Mouse (Mus musculus): ENCODE results near the gene Mgat4d. TPM values are rescaled to one million over a fixed set of nuclear protein-coding genes. Genes with fewer than 3 reads are reported as not detected.

Mgat4d gene
- polyA plus RNA-seq, 1 experiment from 2014 or later, result not detected

- H3K4me2 ChIP-seq (ENCODE audit: low read length), result no peak overlapping the region
- H3K4me3 ChIP-seq (replicated peaks; ENCODE audit: low read depth, low read length), result no peak overlapping the region
- H3K27me3 ChIP-seq (ENCODE audit: control insufficient read depth, insufficient read depth, low read length), result no peaks in the 10 kb centered on the region
- no peak overlapping the region for H3K9ac ChIP-seq (replicated peaks; ENCODE audit: low read length)
- WGBS, result 93% methylated on average over 5 of the region's 5 CpGs
- peaks cover 37% of the 10 kb centered on the region for H3K36me3 ChIP-seq (ENCODE audit: control insufficient read depth, insufficient read depth, low read length)
- H3K27ac ChIP-seq (replicated peaks; ENCODE audit: low read depth, low read length), result no peak overlapping the region
- ATAC-seq (ENCODE audit: low FRiP score, low TSS enrichment), result no peak
- no peak for DNase-seq
- H3K4me1 ChIP-seq (ENCODE audit: control insufficient read depth, insufficient read depth, low read length), result no peaks in the 10 kb centered on the region
- no peaks in the 10 kb centered on the region for H3K9me3 ChIP-seq (ENCODE audit: control insufficient read depth, low read length)
Measured at GRCm38 (mm10) chr8:83327889-83328288, 20.4 kb upstream of the Mgat4d start.

GRCm38 (mm10) chr8:83331567-83331898 is 16.7 kb upstream of the Mgat4d start:
- 9% methylated on average over 7 of the region's 7 CpGs for WGBS
- Histone ChIP-seq H3K36me3 (ENCODE audit: control insufficient read depth, insufficient read depth, low read length) (peaks cover 25% of the 10 kb centered on the region), H3K4me1 (ENCODE audit: control insufficient read depth, insufficient read depth, low read length) (no peaks in the 10 kb centered on the region), H3K9ac (replicated peaks; ENCODE audit: low read length) (peak overlapping the region; percentile 80), H3K9me3 (ENCODE audit: control insufficient read depth, low read length) (no peaks in the 10 kb centered on the region), H3K27ac (replicated peaks; ENCODE audit: low read depth, low read length) (peak overlapping the region; percentile 79), H3K4me2 (ENCODE audit: low read length) (peak overlapping the region; percentile 85), H3K27me3 (ENCODE audit: control insufficient read depth, insufficient read depth, low read length) (no peaks in the 10 kb centered on the region), H3K4me3 (replicated peaks; ENCODE audit: low read depth, low read length) (peak overlapping the region; percentile 85)
- no peak for ATAC-seq (ENCODE audit: low FRiP score, low TSS enrichment)
- peak; percentile 60 for DNase-seq

GRCm38 (mm10) chr8:83331899-83332697 is 16.2 kb upstream of the Mgat4d start, which contains the start of gene Elmod2:
Gene Elmod2, minus strand, starts transcription at chr8:83332486.
- peak within 1 kb of the TSS; percentile 79 for H3K27ac ChIP-seq (replicated peaks; ENCODE audit: low read depth, low read length)
- peak within 1 kb of the TSS; percentile 80 for H3K9ac ChIP-seq (replicated peaks; ENCODE audit: low read length)
- DNase-seq (peak; percentile 100), ATAC-seq (ENCODE audit: low FRiP score, low TSS enrichment) (peak; percentile 99)
- no peaks in the 10 kb centered on the region for H3K4me1 ChIP-seq (ENCODE audit: control insufficient read depth, insufficient read depth, low read length)
- no peaks in the 10 kb centered on the region for H3K9me3 ChIP-seq (ENCODE audit: control insufficient read depth, low read length)
- H3K36me3 ChIP-seq (ENCODE audit: control insufficient read depth, insufficient read depth, low read length), result peaks cover 21% of the 10 kb centered on the region
- under 1% methylated on average over 85 of the region's 85 CpGs for WGBS
- H3K4me3 ChIP-seq (replicated peaks; ENCODE audit: low read depth, low read length), result peak within 1 kb of the TSS; percentile 85
- peak within 1 kb of the TSS; percentile 85 for H3K4me2 ChIP-seq (ENCODE audit: low read length)
- H3K27me3 ChIP-seq (ENCODE audit: control insufficient read depth, insufficient read depth, low read length), result no peaks in the 10 kb centered on the region

DNA sequence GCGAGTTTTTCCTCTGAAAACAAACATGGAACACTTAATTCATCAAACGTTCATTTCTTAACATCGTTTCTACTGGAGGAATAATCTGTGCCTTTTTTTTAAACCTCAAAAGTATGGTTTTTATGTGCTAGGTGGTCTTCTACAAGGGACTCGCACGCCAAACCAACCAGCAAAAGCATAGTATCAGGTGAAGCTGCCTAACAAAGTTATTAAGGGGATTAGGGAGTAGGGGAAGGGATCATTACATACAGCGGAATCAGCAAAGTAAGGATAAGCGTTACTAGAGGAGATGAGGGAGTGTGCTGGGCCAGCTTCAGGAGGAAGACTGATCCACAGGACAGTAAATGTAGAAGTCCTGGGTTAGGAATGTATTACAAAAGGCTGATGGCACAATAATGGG is 15.4 kb upstream of the Mgat4d start:
- WGBS, result 9% methylated on average over 7 of the region's 7 CpGs
- Histone ChIP-seq H3K9ac (replicated peaks; ENCODE audit: low read length) (no peak overlapping the region), H3K27me3 (ENCODE audit: control insufficient read depth, insufficient read depth, low read length) (no peaks in the 10 kb centered on the region), H3K9me3 (ENCODE audit: control insufficient read depth, low read length) (no peaks in the 10 kb centered on the region), H3K27ac (replicated peaks; ENCODE audit: low read depth, low read length) (no peak overlapping the region), H3K4me1 (ENCODE audit: control insufficient read depth, insufficient read depth, low read length) (no peaks in the 10 kb centered on the region), H3K4me3 (replicated peaks; ENCODE audit: low read depth, low read length) (peak overlapping the region; percentile 85), H3K4me2 (ENCODE audit: low read length) (peak overlapping the region; percentile 85), H3K36me3 (ENCODE audit: control insufficient read depth, insufficient read depth, low read length) (peaks cover 14% of the 10 kb centered on the region)
- ATAC-seq (ENCODE audit: low FRiP score, low TSS enrichment), result no peak
- no peak for DNase-seq

- DNase-seq (no peak), ATAC-seq (ENCODE audit: low FRiP score, low TSS enrichment) (no peak)
- WGBS, result 83% methylated on average over 3 of the region's 3 CpGs
- no peak overlapping the region for H3K27ac ChIP-seq (replicated peaks; ENCODE audit: low read depth, low read length)
- no peaks in the 10 kb centered on the region for H3K36me3 ChIP-seq (ENCODE audit: control insufficient read depth, insufficient read depth, low read length)
- H3K9ac ChIP-seq (replicated peaks; ENCODE audit: low read length), result no peak overlapping the region
- no peaks in the 10 kb centered on the region for H3K4me1 ChIP-seq (ENCODE audit: control insufficient read depth, insufficient read depth, low read length)
- no peaks in the 10 kb centered on the region for H3K9me3 ChIP-seq (ENCODE audit: control insufficient read depth, low read length)
- H3K4me3 ChIP-seq (replicated peaks; ENCODE audit: low read depth, low read length), result no peak overlapping the region
- H3K4me2 ChIP-seq (ENCODE audit: low read length), result no peak overlapping the region
- H3K27me3 ChIP-seq (ENCODE audit: control insufficient read depth, insufficient read depth, low read length), result no peaks in the 10 kb centered on the region
Measured at GRCm38 (mm10) chr8:83342076-83342475, 6.2 kb upstream of the Mgat4d start.

DNA sequence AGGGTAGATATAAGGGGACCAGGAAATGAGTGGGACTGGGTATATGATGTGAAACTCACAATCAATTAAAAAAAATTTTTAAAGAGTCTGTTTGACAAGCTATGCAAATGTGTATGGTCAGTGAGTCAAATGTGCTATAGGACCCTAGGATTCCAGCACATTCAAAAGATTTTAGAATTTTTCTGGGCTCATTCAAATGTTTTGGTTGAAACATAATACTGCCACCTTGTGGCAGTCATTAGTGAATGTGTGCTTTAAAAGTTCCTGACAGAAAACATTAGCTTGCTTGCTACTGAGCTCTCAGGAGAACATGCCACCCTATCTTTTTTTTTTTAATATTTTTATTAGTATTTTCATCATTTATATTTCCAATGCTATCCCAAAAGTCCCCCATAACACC is 5.6 kb upstream of the Mgat4d start:
- no peaks in the 10 kb centered on the region for H3K9me3 ChIP-seq (ENCODE audit: control insufficient read depth, low read length)
- no peak overlapping the region for H3K4me2 ChIP-seq (ENCODE audit: low read length)
- H3K27ac ChIP-seq (replicated peaks; ENCODE audit: low read depth, low read length), result no peak overlapping the region
- DNase-seq, result peak; percentile 80
- no peaks in the 10 kb centered on the region for H3K4me1 ChIP-seq (ENCODE audit: control insufficient read depth, insufficient read depth, low read length)
- ATAC-seq (ENCODE audit: low FRiP score, low TSS enrichment), result no peak
- no peak overlapping the region for H3K9ac ChIP-seq (replicated peaks; ENCODE audit: low read length)
- no peak overlapping the region for H3K4me3 ChIP-seq (replicated peaks; ENCODE audit: low read depth, low read length)
- no peaks in the 10 kb centered on the region for H3K36me3 ChIP-seq (ENCODE audit: control insufficient read depth, insufficient read depth, low read length)
- no peaks in the 10 kb centered on the region for H3K27me3 ChIP-seq (ENCODE audit: control insufficient read depth, insufficient read depth, low read length)

DNA sequence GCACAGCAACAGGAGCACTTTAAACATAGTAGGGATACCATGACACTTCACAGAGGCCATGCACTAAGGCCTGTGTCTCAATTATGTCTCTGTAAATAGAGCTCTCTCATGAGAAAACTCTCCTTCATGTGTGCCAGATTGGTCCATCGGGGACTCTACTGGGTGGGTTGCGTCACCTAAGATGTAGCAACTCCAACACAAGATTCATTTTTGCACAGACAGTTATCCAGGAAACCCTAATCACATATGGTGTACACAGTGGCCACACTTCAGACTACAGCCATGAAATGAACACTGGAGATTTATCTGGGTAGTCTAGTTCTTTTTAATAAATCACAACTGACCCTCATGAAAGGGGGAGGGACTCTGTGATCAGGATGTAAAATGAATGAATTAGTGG is 3.0 kb downstream of the Mgat4d start:
- WGBS, result 98% methylated on average over 2 of the region's 2 CpGs
- no peak overlapping the region for H3K4me2 ChIP-seq (ENCODE audit: low read length)
- no peak overlapping the region for H3K9ac ChIP-seq (replicated peaks; ENCODE audit: low read length)
- no peak overlapping the region for H3K27ac ChIP-seq (replicated peaks; ENCODE audit: low read depth, low read length)
- no peak for ATAC-seq (ENCODE audit: low FRiP score, low TSS enrichment)
- H3K9me3 ChIP-seq (ENCODE audit: control insufficient read depth, low read length), result no peaks in the 10 kb centered on the region
- H3K4me3 ChIP-seq (replicated peaks; ENCODE audit: low read depth, low read length), result no peak overlapping the region
- no peaks in the 10 kb centered on the region for H3K36me3 ChIP-seq (ENCODE audit: control insufficient read depth, insufficient read depth, low read length)
- H3K27me3 ChIP-seq (ENCODE audit: control insufficient read depth, insufficient read depth, low read length), result no peaks in the 10 kb centered on the region
- H3K4me1 ChIP-seq (ENCODE audit: control insufficient read depth, insufficient read depth, low read length), result no peaks in the 10 kb centered on the region
- no peak for DNase-seq

GRCm38 (mm10) chr8:83363156-83363769 is 15.0 kb downstream of the Mgat4d start:
- Histone ChIP-seq H3K4me2 (ENCODE audit: low read length) (no peak overlapping the region), H3K27ac (replicated peaks; ENCODE audit: low read depth, low read length) (no peak overlapping the region), H3K36me3 (ENCODE audit: control insufficient read depth, insufficient read depth, low read length) (no peaks in the 10 kb centered on the region), H3K4me3 (replicated peaks; ENCODE audit: low read depth, low read length) (no peak overlapping the region), H3K9me3 (ENCODE audit: control insufficient read depth, low read length) (no peaks in the 10 kb centered on the region), H3K9ac (replicated peaks; ENCODE audit: low read length) (no peak overlapping the region), H3K27me3 (ENCODE audit: control insufficient read depth, insufficient read depth, low read length) (no peaks in the 10 kb centered on the region), H3K4me1 (ENCODE audit: control insufficient read depth, insufficient read depth, low read length) (no peaks in the 10 kb centered on the region)
- 81% methylated on average over 7 of the region's 7 CpGs for WGBS
- ATAC-seq (ENCODE audit: low FRiP score, low TSS enrichment) (no peak), DNase-seq (no peak)

DNA sequence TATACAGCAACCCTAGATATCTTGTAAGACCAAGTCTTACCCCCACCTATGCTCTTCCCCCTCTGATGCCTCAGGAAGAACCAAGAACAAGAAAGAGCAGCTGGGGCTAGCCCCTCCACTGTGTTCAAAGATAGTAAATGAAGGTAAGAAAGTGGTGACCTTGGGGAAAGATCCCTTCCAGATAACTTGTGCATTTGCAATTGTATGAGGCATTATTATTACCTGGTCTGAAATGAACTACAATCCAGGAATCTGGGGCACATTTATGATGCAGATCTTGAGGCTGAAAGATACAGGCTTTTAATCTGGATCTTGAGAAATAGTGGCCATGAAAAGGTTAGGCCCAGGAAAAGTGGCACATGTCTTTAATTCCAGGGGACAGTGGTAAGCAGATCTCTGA is 29.0 kb downstream of the Mgat4d start:
- DNase-seq (no peak), ATAC-seq (ENCODE audit: low FRiP score, low TSS enrichment) (no peak)
- Histone ChIP-seq H3K27ac (replicated peaks; ENCODE audit: low read depth, low read length) (no peak overlapping the region), H3K9ac (replicated peaks; ENCODE audit: low read length) (no peak overlapping the region), H3K27me3 (ENCODE audit: control insufficient read depth, insufficient read depth, low read length) (no peaks in the 10 kb centered on the region), H3K36me3 (ENCODE audit: control insufficient read depth, insufficient read depth, low read length) (no peaks in the 10 kb centered on the region), H3K4me2 (ENCODE audit: low read length) (no peak overlapping the region), H3K9me3 (ENCODE audit: control insufficient read depth, low read length) (no peaks in the 10 kb centered on the region), H3K4me1 (ENCODE audit: control insufficient read depth, insufficient read depth, low read length) (no peaks in the 10 kb centered on the region), H3K4me3 (replicated peaks; ENCODE audit: low read depth, low read length) (no peak overlapping the region)

Measured in midbrain, embryonic 14.5 days (tissue).